Mouse (Mus musculus): Measurements from ENCODE around the gene Cpn2.

The Cpn2 gene

DNA sequence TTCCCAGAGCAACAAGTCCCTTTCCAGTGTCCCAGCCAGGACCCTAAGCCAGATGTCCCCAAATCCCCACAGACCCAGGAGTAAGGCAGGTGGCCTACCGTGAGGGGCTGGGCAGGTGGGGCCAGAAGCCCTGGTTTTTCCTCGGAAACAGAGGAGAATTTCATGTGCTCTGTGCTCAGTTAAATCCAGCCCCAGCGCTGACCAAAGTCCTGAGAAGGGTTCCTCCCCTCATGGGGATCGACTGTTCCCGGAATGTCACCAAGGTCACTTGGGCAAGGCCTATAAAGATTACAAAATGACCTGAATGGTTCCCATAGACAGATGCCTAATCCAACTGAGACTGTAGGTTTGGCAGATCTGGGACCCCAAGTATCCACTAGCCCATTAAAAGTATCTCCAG, at the start of gene Cpn2:
Gene Cpn2 (minus strand): TSS at position 141 of the 400 bp plus-strand sequence.
- in situ Hi-C loops (cut with MboI, MseI), result loop anchor here in 1 of 2 experiments (25.0 kb wide), 1 partner anchor 1430 kb away; no protein-coding TSS in a partner anchor

DNA sequence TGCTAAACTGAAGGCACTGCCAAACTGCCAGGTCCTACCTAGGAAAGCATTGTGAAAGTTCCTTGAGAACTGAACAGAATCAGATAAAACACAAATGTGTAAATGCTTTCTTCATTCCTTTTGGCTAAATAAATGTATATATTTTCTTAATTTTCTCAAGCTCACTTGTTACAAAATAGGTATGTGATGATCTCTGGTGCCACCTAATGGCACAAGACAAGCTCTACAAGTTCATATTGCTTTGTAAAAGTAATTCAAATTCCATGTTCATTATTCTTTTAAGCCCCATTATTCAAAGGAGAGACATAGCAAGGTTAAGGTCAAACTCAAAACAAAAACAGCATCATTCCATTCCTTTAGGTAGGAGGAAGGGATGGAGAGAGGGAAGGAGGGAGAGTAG, 46.9 kb upstream of the Cpn2 start:
- in situ Hi-C loops (cut with MboI, MseI), result loop anchor here in 1 of 2 experiments (5.0 kb wide), 1 partner anchor 687 kb away; no protein-coding TSS in a partner anchor

DNA sequence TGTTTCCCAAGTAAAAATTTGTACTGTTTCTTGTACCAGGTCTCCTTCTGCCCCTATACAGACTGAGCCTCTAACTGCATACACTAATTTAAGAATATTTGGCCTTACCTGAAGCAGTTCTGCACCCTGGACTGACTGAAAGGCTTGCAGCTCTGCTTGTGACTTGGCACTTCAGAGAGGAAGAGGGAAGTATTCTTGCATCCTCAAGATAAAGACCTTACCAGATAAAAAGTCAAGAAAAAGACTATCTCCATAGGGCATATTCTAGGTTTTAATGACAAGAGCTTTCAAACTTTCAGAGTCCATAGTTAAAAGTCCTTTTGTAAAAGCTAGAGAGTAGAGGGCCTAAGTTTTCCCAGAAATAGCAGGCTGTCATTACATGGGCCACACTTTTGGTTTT, 43.3 kb upstream of the Cpn2 start, which contains the start of gene Gp5:
Gene Gp5 (minus strand): TSS at position 133 of the 400 bp plus-strand sequence.
- in situ Hi-C loops (cut with MboI, MseI), result loop anchor here in 1 of 2 experiments (5.0 kb wide), 1 partner anchor 683 kb away; no protein-coding TSS in a partner anchor

DNA sequence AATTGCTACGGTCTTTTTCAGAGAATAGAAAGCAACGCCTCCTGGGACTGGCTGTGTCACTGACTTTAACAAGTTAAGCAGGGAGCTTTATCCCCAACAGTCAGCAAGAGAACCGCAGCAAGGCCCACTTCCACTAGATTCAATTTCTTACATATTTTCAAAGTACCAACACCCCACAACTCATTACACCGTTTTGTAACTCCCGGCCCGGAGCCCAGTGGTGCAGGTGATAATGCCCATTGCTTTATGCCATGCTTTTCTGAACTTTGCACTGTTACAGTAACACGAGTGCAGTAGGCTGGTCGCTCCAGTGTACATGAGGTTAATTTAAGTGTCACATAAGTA, 42.8 kb upstream of the Cpn2 start:
- in situ Hi-C loops (cut with MboI, MseI), result loop anchor here in 1 of 2 experiments (5.0 kb wide), 1 partner anchor 683 kb away; no protein-coding TSS in a partner anchor

DNA sequence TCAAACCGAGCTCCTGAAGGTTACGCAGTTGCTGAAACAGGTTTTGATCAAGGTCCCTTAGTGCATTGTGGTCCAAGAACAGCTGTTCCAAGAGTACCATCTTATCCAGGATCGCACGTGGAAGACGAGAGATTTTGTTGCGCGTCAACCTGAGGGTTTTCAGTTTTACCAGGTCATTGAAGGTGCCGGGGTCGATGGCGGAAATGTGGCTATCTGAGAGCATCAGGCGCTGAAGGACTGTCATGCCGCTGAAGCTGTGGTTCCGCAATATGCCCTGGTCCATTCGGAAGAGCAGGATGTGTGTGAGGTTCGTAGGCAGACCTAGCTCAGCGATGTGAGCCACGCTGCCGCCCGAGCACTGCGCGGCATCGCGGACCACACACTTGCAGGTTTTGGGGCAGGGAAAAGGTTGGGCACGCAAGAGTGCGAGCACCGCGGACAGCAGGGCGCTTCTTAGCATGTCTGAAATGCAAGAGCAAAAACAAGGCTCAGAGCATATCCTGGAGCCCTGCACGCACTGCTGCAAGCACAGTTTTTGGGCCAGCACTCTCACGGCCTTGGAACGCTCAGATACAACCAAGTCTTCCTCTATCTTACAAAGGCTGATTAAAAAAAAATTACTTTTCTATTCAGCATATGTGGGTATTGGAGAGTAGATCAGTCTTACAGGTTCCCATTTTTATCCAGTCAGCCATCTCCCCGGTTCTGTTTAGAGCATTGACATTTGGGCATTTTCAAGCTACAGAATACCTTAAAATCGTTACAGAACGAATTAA, 42.3 kb upstream of the Cpn2 start:
- in situ Hi-C loops (cut with MboI, MseI), result loop anchor here in 1 of 2 experiments (5.0 kb wide), 1 partner anchor 682 kb away; no protein-coding TSS in a partner anchor

DNA sequence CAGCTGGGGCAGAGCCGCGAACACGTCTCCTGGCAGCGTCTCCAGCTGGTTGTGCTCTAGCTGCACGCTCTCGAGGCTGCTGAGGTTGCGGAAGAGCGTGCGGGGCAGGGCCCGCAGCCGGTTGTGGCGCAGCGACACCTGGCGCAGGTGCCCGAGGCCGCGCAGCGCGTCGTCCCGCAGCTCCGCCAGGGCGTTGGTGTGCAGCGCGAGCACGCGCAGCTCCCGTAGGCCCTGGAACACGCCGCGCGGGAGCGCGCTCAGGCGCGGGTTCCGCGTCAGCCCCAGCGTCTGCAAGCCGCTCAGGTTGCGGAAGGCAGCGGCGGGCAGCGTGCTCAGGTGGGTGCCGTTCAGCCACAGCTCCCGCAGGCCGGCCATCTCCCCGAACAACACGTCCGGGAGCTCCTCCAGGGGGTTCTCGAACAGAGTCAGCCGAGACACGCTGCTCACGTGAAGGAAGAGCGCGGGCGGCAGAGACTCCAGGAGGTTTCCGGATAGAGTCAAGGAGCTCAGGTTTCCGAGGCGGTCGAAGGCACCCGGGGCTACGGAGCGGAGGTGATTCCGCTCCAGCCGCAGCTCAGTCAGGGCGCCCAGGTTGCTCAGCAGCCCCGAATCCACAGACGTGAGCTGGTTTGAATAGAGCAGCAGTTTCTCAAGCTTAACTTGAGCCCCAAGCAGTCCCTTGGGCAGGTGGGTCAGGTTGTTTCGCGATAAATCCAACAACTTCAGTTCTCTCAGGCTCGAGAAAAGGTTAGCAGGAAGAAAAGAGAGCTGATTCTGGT, 41.5 kb upstream of the Cpn2 start:
- in situ Hi-C loops (cut with MboI, MseI), result no loop called here

DNA sequence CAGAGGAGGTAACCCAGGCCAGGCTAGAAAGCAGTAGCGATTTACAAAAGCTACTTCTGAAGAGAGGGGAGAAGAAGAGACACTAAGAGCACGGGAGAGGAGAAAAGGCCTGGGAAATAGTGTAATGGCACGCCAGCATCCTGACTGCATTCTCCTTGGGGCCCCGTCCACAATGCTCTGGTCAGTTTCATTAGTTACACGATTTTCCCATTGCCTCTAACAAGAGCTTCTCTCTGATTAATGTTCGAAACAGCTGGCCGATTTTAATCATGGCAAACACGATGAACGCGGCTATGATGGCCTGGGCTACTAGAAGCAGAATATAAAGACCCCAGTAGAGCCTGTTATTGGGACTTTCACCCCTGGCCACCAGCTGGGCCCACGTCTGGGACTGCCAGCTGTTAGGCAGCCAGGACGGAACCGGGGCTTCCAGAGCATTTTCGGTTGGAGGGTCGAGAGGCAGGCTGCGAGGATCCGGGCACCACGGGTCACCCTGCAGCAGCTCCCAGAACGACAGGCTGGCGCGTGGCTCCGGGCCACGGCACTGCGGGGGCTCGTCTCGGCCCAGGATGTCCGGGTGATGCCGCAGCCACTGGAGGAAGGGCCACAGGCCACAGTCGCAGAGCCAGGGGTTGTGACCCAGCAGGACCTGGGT, 40.8 kb upstream of the Cpn2 start:
- in situ Hi-C loops (cut with MboI, MseI), result no loop called here

DNA sequence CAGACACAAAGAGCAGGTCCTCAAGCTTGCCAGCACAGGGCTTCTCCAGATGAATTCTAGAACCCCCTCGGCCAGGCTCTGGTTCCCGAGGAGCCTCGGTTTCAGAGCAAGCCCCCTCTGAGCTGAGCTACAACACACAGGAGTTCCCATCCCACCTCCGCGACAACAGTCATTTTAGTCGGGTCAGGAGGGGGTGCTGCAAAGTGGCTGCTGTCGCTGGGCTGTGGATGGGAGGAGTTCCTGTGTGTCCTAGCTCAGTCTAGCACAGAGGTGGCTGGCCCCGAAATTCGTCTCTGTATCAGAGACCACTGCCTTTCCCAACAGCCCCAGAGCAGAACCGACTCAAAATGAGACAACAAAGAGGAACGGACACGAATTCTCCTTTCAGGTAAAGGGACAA, 40.0 kb upstream of the Cpn2 start:
- in situ Hi-C loops (cut with MboI, MseI), result no loop called here

DNA sequence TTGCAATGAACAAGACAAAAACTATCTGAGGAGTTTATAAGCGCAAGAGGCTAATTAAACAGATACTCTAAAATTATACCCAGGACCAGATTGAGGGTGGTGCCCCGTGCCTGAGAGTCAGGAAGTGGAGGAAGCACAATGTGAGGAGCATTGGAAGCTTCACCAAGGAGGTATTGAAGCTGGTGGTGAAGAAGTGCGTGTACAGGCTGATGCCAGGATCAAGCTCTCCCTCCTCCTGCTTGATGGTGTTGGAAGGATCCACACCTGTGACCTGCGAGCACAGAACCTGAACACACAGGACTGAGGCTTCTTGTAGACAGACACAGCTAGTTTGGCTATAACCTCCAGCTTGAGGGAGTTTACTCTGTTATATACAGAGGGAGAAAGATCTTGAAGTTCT, 38.8 kb upstream of the Cpn2 start:
- in situ Hi-C loops (cut with MboI, MseI), result no loop called here

DNA sequence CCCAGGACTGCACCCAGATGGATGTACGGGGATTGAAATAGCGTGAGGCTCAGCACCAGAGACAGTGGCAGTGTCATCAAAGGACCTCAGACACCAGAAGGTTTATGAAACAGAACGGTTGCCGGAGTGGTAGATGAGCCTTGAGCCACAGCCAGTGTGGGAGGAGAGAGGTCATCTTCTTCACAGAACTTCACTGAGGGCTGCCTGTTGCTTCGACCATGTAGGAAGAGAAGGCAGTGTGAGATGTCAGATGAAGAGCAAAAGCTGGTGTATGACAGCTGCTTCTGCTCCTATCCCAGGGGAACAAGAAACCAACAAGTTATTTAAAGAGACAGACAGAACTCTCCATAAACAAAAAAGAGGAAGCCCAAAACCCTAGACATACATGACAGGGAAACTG, 36.9 kb upstream of the Cpn2 start:
- in situ Hi-C loops (cut with MboI, MseI), result no loop called here

DNA sequence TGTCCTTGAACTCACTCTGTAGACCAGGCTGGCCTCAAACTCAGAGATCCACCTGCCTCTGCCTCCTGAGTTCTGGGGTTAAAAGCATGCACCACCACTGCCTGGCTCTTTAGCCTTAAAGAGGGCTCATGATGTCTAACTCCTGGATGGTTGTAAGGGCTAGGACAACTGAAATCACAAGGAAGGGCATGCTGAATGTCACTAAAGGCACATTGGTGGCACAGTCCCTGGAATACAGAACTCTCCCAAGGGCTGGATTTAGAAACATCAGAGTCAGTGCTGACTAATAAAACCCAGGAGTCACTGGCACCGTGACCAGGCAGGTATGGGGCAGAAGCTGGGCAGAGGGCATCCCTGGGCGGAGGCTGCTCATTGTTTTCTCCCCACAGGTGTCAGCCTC, 36.1 kb upstream of the Cpn2 start:
- in situ Hi-C loops (cut with MboI, MseI), result no loop called here

DNA sequence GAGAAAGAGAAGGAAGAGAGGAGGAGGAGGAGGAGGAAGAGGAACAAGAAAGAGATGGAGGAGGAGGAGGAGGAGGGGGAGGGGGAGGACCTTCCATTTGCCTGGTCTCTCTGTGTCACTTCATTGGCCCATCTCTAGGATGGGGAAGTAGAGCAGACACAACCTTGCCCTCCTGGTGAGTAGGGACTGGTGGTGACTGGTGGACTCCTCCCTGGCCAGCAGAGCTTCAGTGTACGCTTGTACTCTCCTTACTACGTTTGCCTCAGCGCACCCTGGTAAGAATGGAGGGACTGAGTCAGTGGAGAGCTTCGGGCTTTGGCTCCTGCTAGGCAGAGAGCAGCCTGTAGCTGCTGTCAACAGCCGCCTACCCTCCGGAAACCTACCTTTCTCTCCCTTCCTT, 35.4 kb upstream of the Cpn2 start:
- in situ Hi-C loops (cut with MboI, MseI), result no loop called here

DNA sequence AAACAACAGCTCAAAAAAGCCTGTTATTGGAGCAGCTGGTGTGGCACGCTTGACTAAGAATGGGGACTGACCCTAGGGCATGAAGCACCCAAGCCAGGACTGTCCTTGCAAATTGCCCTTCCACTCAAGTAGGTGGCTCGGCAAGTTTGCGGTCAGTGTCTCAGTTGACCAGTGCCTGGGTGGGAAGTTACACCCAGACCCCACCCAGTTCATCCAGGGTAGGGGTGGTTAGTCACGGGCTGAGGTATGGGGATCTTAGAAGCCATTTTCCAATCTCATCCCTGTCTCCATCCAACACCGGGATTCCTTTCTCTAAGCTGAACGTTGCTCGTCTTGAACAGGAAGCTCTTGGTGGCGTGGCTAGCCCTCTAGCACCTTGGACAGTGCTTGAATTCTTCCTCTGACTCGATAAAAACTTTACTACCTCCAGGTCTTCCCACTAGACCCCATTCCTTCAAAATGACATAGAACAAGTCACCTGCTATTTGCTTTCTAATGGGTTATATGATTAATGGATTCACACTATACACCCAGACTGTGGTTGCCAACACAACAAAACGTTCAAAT, 32.5 kb upstream of the Cpn2 start:
- in situ Hi-C loops (cut with MboI, MseI), result no loop called here

DNA sequence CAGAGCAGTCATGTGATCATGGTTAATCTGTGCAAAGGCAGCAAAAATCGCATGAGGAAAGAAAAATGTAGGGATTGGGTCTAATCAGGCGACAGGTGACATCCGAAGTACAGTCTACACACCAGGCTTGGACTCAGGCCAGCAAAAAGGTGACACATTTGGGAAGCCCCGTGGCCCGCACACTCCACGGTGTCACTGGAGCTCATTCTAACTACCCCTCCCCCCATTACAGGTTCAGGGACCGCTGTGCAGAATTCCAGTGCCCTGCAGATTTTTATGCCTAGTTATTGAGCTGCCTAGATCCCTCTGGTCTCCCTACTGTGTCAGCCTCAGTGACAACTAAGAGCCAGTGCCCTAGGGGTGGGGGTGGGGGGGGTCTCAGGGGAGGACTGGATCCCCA, 30.2 kb upstream of the Cpn2 start:
- in situ Hi-C loops (cut with MboI, MseI), result no loop called here

DNA sequence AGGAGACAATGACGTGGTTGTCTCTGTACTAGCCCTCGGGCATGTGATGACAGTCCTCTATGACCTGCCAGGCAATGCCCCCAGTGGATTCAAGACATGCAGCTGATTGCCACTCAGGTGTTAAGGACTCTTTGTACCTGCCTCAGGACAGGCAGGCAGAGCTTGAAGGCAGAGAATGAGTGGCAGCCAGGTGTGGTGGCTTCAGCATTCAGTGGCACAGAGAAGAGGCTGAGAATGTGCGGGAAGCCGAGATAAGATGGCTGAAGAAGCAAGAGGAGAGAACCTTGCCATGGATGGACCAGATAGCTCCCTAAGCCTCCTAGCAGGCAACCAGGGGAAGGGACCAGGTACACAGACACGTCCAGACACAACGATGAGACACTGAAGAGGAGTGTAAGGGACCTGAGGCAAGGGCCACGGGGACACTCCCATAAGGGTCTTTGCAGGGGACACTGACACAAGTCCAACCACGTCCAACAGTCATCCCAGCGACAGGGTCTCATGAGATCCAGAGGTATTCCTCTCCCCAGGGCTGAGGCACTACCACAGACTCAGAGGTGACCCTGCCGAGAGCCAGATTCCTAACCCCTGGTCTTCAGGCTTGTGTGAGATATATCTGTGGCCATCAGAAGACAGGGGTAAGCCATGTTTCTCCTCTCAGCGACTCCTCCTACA, 29.4 kb upstream of the Cpn2 start:
- in situ Hi-C loops (cut with MboI, MseI), result no loop called here

DNA sequence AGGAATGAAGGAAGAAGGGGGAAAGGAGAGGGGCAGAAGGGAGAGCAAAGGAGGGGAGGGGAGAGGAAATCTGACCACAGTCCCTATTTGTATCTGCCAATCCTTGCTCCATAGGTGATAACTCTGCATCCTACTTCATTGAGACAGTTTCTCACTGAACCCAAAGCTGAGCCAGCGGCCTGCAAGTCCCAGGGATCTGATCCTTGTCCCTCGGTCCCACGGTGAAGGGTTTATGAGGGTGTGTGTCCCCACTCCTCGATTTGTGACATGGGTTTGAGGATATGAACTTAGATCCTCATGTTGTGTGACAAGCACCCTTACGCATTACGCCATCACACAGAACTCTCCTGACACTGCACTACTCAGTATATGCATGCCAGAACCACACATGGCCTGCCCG, 27.8 kb upstream of the Cpn2 start:
- in situ Hi-C loops (cut with MboI, MseI), result no loop called here

DNA sequence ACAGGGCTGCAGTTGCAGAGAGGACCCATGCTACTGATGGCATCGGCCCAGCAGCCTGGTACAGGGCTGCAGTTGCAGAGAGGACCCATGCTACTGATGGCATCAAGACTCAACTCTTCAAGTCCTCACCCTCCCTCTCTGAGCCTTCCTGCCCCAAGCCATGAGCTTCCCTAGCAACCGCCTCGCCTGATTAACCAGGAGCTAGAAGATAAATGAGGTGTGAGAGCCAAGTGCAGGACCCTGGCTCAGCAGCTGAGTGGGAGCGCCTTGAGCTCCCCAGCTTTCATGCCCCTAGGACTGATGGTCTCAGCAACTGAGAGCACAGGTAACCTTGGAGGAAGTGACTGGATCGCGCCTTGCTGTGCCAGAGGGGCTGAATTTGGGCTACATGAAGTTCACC, 23.1 kb upstream of the Cpn2 start:
- in situ Hi-C loops (cut with MboI, MseI), result no loop called here

DNA sequence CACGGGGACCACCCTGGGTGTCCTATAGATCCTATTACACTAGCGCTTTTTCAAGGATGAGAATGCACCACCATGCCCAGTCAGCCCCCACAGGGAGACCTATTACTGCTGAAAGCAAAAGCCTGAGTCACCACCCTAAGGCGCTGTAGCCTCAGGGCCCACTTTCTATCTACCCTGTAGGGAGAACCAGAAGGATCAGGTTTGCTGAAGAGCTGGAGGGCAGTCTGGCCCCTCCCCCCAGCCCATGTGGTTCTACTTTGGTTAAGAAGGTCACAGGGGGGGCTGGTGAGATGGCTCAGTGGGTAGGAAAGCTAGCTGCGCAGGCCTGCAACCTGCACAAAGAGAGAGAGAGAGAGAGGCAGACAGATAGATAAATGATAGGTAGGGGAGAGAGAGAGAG, 18.4 kb upstream of the Cpn2 start:
- in situ Hi-C loops (cut with MboI, MseI), result no loop called here

DNA sequence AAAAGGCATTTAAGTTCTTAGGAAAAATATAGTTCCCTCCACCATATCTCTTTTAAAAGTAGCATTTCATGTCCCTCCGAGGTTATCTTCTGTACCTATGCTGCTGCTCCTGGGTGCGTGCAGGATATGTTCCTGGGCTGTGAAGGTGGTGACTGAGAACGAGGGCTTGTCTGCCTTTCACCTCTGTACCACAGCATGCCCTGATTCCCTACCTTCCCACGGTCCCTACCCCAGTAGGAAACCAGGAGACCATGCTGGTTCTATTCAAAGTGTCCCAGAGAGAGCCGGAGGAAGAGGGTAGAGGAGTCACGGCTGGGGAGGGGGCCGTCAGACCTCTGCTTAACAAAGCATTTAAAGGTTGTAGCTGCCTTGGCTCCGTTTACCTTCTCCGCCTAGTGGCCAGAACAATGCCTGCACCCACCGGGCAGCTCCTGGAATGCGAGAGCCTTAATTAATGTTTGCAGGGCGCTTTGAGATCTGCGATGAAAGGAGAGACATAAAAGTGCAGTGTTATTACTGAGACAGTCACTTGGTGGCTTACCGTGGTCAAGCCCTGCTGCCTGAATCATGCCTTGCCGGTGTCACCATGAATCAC, 16.5 kb upstream of the Cpn2 start:
- in situ Hi-C loops (cut with MboI, MseI), result no loop called here

DNA sequence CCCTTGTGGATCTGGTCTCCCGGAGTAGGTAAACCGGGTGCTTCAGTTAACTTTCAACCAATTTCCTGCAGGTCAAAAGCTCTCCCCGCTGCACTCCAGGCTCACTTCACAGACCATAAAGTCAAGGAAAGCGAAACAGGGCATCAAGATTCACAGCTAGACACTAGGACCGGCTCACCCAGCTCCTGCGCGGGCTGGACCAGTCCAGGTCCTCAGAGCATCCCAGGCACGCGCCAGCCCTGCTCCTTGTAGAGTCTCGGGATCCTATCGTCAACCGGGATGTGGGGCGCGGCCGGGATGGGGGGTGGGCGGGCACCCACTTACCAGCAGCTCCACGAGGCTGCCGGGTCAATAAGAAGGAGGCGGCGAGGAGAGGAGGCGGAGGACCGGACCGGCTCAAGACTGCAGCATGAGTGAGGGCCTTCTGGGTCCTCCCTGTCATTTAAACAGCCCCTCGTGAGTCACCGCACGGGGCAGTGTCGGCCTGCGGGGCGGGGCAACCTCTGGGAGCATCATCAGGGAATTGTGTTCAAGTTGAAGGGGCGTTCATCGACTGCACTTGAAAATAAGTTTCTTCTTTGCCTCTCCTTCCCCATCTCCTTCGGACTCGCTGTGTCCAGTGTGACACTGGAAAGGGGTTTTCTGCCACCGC, 15.7 kb upstream of the Cpn2 start, which contains the start of gene Lrrc15:
Gene Lrrc15 (minus strand): TSS at position 413 of the 652 bp plus-strand sequence.
- in situ Hi-C loops (cut with MboI, MseI), result no loop called here

Data from T-helper 17 cell (primary cell).